5 mouse cellular contexts compared by ENCODE assay signal in the genomic region with DNA sequence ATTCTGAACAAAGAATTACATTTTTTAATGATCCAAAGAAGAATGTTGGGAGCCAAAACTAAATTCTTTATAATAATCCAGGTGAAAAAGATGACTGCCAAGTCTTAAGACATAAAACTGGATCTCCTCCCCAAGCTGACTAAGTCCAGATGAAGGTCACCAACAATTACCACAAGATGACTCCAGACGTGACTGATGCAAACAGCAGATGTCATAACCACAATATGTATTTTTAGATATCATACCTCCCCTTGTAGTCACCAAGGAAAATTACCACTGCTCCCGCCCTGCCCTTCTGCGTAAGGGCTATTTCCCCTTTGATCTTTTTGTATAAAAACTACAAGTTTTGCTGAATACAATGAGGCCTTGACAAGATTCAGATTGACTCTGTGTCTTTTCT.
A peak's percentile ranks its signal among the peaks of the same experiment; 100 is the strongest.
DNase-seq lines count a peak whose midpoint lies in the region; TF ChIP-seq lines count a peak whose summit lies in the region.
"Not testable (repeated sequence)": the region's sequence is repeated elsewhere in the genome, so short reads cannot be mapped to it uniquely, and the experiment has no call there.

No protein-coding gene starts in this region.

- not testable (repeated sequence) for H3K36me3 ChIP-seq in C2C12 (ENCODE audit: control insufficient read depth, insufficient read depth); myocyte (ENCODE audit: control insufficient read depth, insufficient read depth)

- H3K4me3 ChIP-seq in C2C12 (ENCODE audit: insufficient read depth, poor library complexity, severe bottlenecking); myocyte: not testable (repeated sequence)

- TF ChIP-seq POLR2A in myocyte (IDR thresholded peaks at IDR 0.05; ENCODE audit: insufficient read length, low read depth), result not testable (repeated sequence)

- TF ChIP-seq CTCF in C2C12 (IDR thresholded peaks at IDR 0.05; ENCODE audit: control insufficient read depth, insufficient read depth, insufficient read length), result not testable (repeated sequence)

- peak overlapping the region; percentile 76 for H3K4me2 ChIP-seq in myocyte (ENCODE audit: low read depth)

- H3K79me2 ChIP-seq in C2C12 (ENCODE audit: control insufficient read depth, insufficient read depth); myocyte (ENCODE audit: control insufficient read depth, insufficient read depth): not testable (repeated sequence)

- not testable (repeated sequence) for H3ac ChIP-seq in C2C12 (ENCODE audit: control insufficient read depth, insufficient read length, low read depth); myocyte (ENCODE audit: control insufficient read depth, insufficient read length)

- H3K79me3 ChIP-seq in C2C12 (ENCODE audit: low read depth), result not testable (repeated sequence)

- H3K27me3 ChIP-seq in C2C12 (ENCODE audit: control insufficient read depth, insufficient read depth, insufficient read length); myocyte (ENCODE audit: control insufficient read depth, insufficient read depth, insufficient read length): not testable (repeated sequence)

- DNase-seq in 3T3-L1 (ENCODE audit: low read depth, low spot score), result peak; percentile 87
- peak; percentile 0 for DNase-seq in adrenal gland, postnatal 36 days
- DNase-seq in heart, adult 11 months, result peak; percentile 10

TF ChIP-seq in C2C12, 6 proteins besides CTCF, POLR2A, EP300 and RAD21:
- peak; percentile 81 for TF ChIP-seq CEBPB (IDR thresholded peaks at IDR 0.05; ENCODE audit: low read depth)
- TF ChIP-seq FOSL1 (IDR thresholded peaks at IDR 0.05; ENCODE audit: insufficient read depth, low read length, poor library complexity, severe bottlenecking), result peak; percentile 44
- peak; percentile 88 for TF ChIP-seq MYOD1 (IDR thresholded peaks at IDR 0.05; ENCODE audit: control insufficient read depth, insufficient read length, low read depth)

TF ChIP-seq in myocyte, 11 proteins besides CTCF, POLR2A, EP300 and RAD21:
- peak in 1 of 3 experiments; percentile 71 for TF ChIP-seq MYOG (IDR thresholded peaks at IDR 0.05; ENCODE audit: control insufficient read depth in 1 of 3, insufficient read depth in 1 of 3, insufficient read length in 2 of 3, low read depth in 2 of 3)
- peak; percentile 64 to 83 (median 73) for TF ChIP-seq MYOD1 (IDR thresholded peaks at IDR 0.05; ENCODE audit: control insufficient read depth in 1 of 3, insufficient read length in 2 of 3, low read depth in 2 of 3)
- TF ChIP-seq CEBPB (IDR thresholded peaks at IDR 0.05; ENCODE audit: insufficient read depth, poor library complexity, severe bottlenecking), result peak; percentile 91
- TF ChIP-seq TCF12 (IDR thresholded peaks at IDR 0.05; ENCODE audit: insufficient read depth, poor library complexity, severe bottlenecking), result peak; percentile 63

Comparison
In these comparisons a context has a peak if more than half of its experiments do, and no peak if none do; other contexts are left out.
1. DNase-seq: peak in every context shown above with its lines; median percentile 87 in 3T3-L1; 10 in heart, adult 11 months; 0 in adrenal gland, postnatal 36 days.